Mouse (Mus musculus): Measurements from ENCODE around the gene Cdhr2.

Gene Cdhr2

GRCm38 (mm10) chr13:54783235-54783634 lies 82.0 kb downstream of the Cdhr2 start:
- no peak for DNase-seq (ENCODE audit: low spot score in 2 of 2)

- DNase-seq (ENCODE audit: low spot score in 2 of 2), result no peak
Observed at GRCm38 (mm10) chr13:54783698-54784097, 82.4 kb downstream of the Cdhr2 start, which contains the start of gene Eif4e1b. Gene Eif4e1b, plus strand, starts transcription at chr13:54783998.

Data from cerebellum, postnatal 4 days (tissue).